Mouse (Mus musculus): ENCODE results near the gene Acly. TPM values are rescaled to one million over a fixed set of nuclear protein-coding genes. Genes with fewer than 3 reads are reported as not detected.

Gene Acly
- polyA plus RNA-seq, 1 experiment, result 57.4 TPM

- no peak for DNase-seq (ENCODE audit: low read depth in 1 of 2, low spot score in 2 of 2)
- H3K4me3 ChIP-seq (ENCODE audit: extremely low read depth, insufficient read depth, insufficient read length), result no peak overlapping the region
- WGBS, result 86% methylated on average over 9 of the region's 9 CpGs
- H3K36me3 ChIP-seq (ENCODE audit: control insufficient read depth, insufficient read depth, low read length), result peaks cover 9% of the 10 kb centered on the region
- TF ChIP-seq CTCF (IDR thresholded peaks at IDR 0.05; ENCODE audit: extremely low read depth, insufficient read depth, insufficient read length, insufficient replicate concordance) (no peak), POLR2A (IDR thresholded peaks at IDR 0.05; ENCODE audit: low read depth, low read length) (no peak)
- H3K4me1 ChIP-seq (ENCODE audit: control insufficient read depth, insufficient read depth, insufficient read length), result peaks cover 2% of the 10 kb centered on the region; the same call in 1 of the 2 replicates
- no peaks in the 10 kb centered on the region for H3K27me3 ChIP-seq (ENCODE audit: control insufficient read depth, insufficient read depth, low read length)
- H3K27ac ChIP-seq (ENCODE audit: insufficient read depth, low read length), result no peak overlapping the region
Measured at GRCm38 (mm10) chr11:100435678-100436246, 92.0 kb downstream of the Acly start.

GRCm38 (mm10) chr11:100432002-100432401 is 95.8 kb downstream of the Acly start:
- Histone ChIP-seq H3K27ac (ENCODE audit: insufficient read depth, low read length) (no peak overlapping the region), H3K27me3 (ENCODE audit: control insufficient read depth, insufficient read depth, low read length) (no peaks in the 10 kb centered on the region), H3K36me3 (ENCODE audit: control insufficient read depth, insufficient read depth, low read length) (peaks cover 15% of the 10 kb centered on the region), H3K4me3 (ENCODE audit: extremely low read depth, insufficient read depth, insufficient read length) (no peak overlapping the region), H3K4me1 (ENCODE audit: control insufficient read depth, insufficient read depth, insufficient read length) (no peaks in the 10 kb centered on the region)
- 91% methylated on average over 5 of the region's 5 CpGs for whole genome bisulfite sequencing
- no peak for DNase-seq (ENCODE audit: low read depth in 1 of 2, low spot score in 2 of 2)
- no peak for TF ChIP-seq POLR2A (IDR thresholded peaks at IDR 0.05; ENCODE audit: low read depth, low read length)
- no peak for TF ChIP-seq CTCF (IDR thresholded peaks at IDR 0.05; ENCODE audit: extremely low read depth, insufficient read depth, insufficient read length, insufficient replicate concordance)

- Histone ChIP-seq H3K27me3 (ENCODE audit: control insufficient read depth, insufficient read depth, low read length) (no peaks in the 10 kb centered on the region), H3K36me3 (ENCODE audit: control insufficient read depth, insufficient read depth, low read length) (peaks cover 7% of the 10 kb centered on the region; the same call in 1 of the 2 replicates), H3K27ac (ENCODE audit: insufficient read depth, low read length) (no peak overlapping the region), H3K4me1 (ENCODE audit: control insufficient read depth, insufficient read depth, insufficient read length) (no peaks in the 10 kb centered on the region), H3K4me3 (ENCODE audit: extremely low read depth, insufficient read depth, insufficient read length) (no peak overlapping the region)
- WGBS, result 93% methylated on average over 7 of the region's 7 CpGs
- no peak for DNase-seq (ENCODE audit: low read depth in 1 of 2, low spot score in 2 of 2)
- TF ChIP-seq CTCF (IDR thresholded peaks at IDR 0.05; ENCODE audit: extremely low read depth, insufficient read depth, insufficient read length, insufficient replicate concordance) (no peak), POLR2A (IDR thresholded peaks at IDR 0.05; ENCODE audit: low read depth, low read length) (no peak)
Measured at GRCm38 (mm10) chr11:100430052-100430451, 97.7 kb downstream of the Acly start.

GRCm38 (mm10) chr11:100428612-100429199 is 99.1 kb downstream of the Acly start:
- H3K4me3 ChIP-seq (ENCODE audit: extremely low read depth, insufficient read depth, insufficient read length), result no peak overlapping the region

GRCm38 (mm10) chr11:100426820-100427219 is 101.0 kb downstream of the Acly start:
- peaks cover 6% of the 10 kb centered on the region; the same call in 1 of the 2 replicates for H3K36me3 ChIP-seq (ENCODE audit: control insufficient read depth, insufficient read depth, low read length)
- 77% methylated on average over 3 of the region's 3 CpGs for WGBS
- H3K4me3 ChIP-seq (ENCODE audit: extremely low read depth, insufficient read depth, insufficient read length), result no peak overlapping the region
- no peak for DNase-seq (ENCODE audit: low read depth in 1 of 2, low spot score in 2 of 2)
- TF ChIP-seq POLR2A (IDR thresholded peaks at IDR 0.05; ENCODE audit: low read depth, low read length), result no peak
- TF ChIP-seq CTCF (IDR thresholded peaks at IDR 0.05; ENCODE audit: extremely low read depth, insufficient read depth, insufficient read length, insufficient replicate concordance), result no peak
- H3K4me1 ChIP-seq (ENCODE audit: control insufficient read depth, insufficient read depth, insufficient read length), result no peaks in the 10 kb centered on the region
- H3K27me3 ChIP-seq (ENCODE audit: control insufficient read depth, insufficient read depth, low read length), result no peaks in the 10 kb centered on the region
- H3K27ac ChIP-seq (ENCODE audit: insufficient read depth, low read length), result no peak overlapping the region

More at GRCm38 (mm10) chr11:100428612-100429199, 99.1 kb downstream of the Acly start:
- Histone ChIP-seq H3K4me1 (ENCODE audit: control insufficient read depth, insufficient read depth, insufficient read length) (no peaks in the 10 kb centered on the region), H3K36me3 (ENCODE audit: control insufficient read depth, insufficient read depth, low read length) (peaks cover 6% of the 10 kb centered on the region; the same call in 1 of the 2 replicates), H3K27me3 (ENCODE audit: control insufficient read depth, insufficient read depth, low read length) (no peaks in the 10 kb centered on the region), H3K27ac (ENCODE audit: insufficient read depth, low read length) (no peak overlapping the region)
- TF ChIP-seq CTCF (IDR thresholded peaks at IDR 0.05; ENCODE audit: extremely low read depth, insufficient read depth, insufficient read length, insufficient replicate concordance) (no peak), POLR2A (IDR thresholded peaks at IDR 0.05; ENCODE audit: low read depth, low read length) (no peak)
- 81% methylated on average over 9 of the region's 9 CpGs for WGBS
- no peak for DNase-seq (ENCODE audit: low read depth in 1 of 2, low spot score in 2 of 2)

Other genes with a start within 250 kb of the Acly start
- gene Eif1, start 208.1 kb downstream of the Acly start, polyA plus RNA-seq (2012; rRNA removed), result 74.0 and 83.2 TPM in 2 replicates
- gene Gast, start 193.6 kb downstream of the Acly start, polyA plus RNA-seq (2012; rRNA removed), result not detected in 2 replicates
- gene Hap1, start 171.9 kb downstream of the Acly start, polyA plus RNA-seq (2012; rRNA removed), result 22.0 and 24.7 TPM in 2 replicates
- 84.5 and 91.6 TPM in 2 replicates for gene Jup, start 130.2 kb downstream of the Acly start, polyA plus RNA-seq (2012; rRNA removed)
- 6.7 and 11.1 TPM in 2 replicates for gene P3h4, start 113.2 kb downstream of the Acly start, polyA plus RNA-seq (2012; rRNA removed)
- 14.9 and 16.7 TPM in 2 replicates for gene Fkbp10, start 112.3 kb downstream of the Acly start, polyA plus RNA-seq (2012; rRNA removed)
- gene Nt5c3b, start 86.2 kb downstream of the Acly start, polyA plus RNA-seq (2012; rRNA removed), result 28.8 and 40.8 TPM in 2 replicates
- gene Klhl10, start 86.1 kb downstream of the Acly start, polyA plus RNA-seq (2012; rRNA removed), result 0.18 and 0.27 TPM in 2 replicates
- 2.6 and 4.2 TPM in 2 replicates for gene Klhl11, start 55.3 kb downstream of the Acly start, polyA plus RNA-seq (2012; rRNA removed)
- gene Ttc25, start 17.6 kb upstream of the Acly start, polyA plus RNA-seq (2012; rRNA removed), result 0.04 and 0.07 TPM in 2 replicates
- gene Cnp, start 46.9 kb upstream of the Acly start, polyA plus RNA-seq (2012; rRNA removed), result 97.4 and 120 TPM in 2 replicates
- gene Nkiras2, start 91.2 kb upstream of the Acly start, polyA plus RNA-seq (2012; rRNA removed), result 39.5 and 48.9 TPM in 2 replicates
- 43.9 and 53.7 TPM in 2 replicates for gene Dnajc7, start 92.2 kb upstream of the Acly start, polyA plus RNA-seq (2012; rRNA removed)
- 0.50 and 0.60 TPM in 2 replicates for gene Zfp385c, start 164.5 kb upstream of the Acly start, polyA plus RNA-seq (2012; rRNA removed)
- 15.1 and 17.6 TPM in 2 replicates for gene Dhx58, start 176.3 kb upstream of the Acly start, polyA plus RNA-seq (2012; rRNA removed)
- 31.1 and 39.0 TPM in 2 replicates for gene Kat2a, start 184.5 kb upstream of the Acly start, polyA plus RNA-seq (2012; rRNA removed)
- gene Hspb9, start 185.8 kb upstream of the Acly start, polyA plus RNA-seq (2012; rRNA removed), result 0.36 TPM in 1 of 2 replicates, not detected in the other
- 183 and 200 TPM in 2 replicates for gene Rab5c, start 210.2 kb upstream of the Acly start, polyA plus RNA-seq (2012; rRNA removed)
- 0.82 and 1.5 TPM in 2 replicates for gene Kcnh4, start 231.9 kb upstream of the Acly start, polyA plus RNA-seq (2012; rRNA removed)
- gene Hcrt, start 234.9 kb upstream of the Acly start, polyA plus RNA-seq (2012; rRNA removed), result 0.22 TPM in 1 of 2 replicates, not detected in the other
- 7.8 and 9.6 TPM in 2 replicates for gene Ghdc, start 243.0 kb upstream of the Acly start, polyA plus RNA-seq (2012; rRNA removed)